Mouse (Mus musculus) urinary bladder, adult 2 months (tissue): Measurements from ENCODE around the gene Pbx1. TPM values are rescaled to one million over a fixed set of nuclear protein-coding genes. Genes with fewer than 3 reads are reported as not detected.

Experiments
- DNase-seq: peaks from one replicate; pipeline ENCODE4 v3.0.0; 2022; ENCODE audit warnings: low spot score
- polyA plus RNA-seq: library from polyadenylated mRNA; depleted of rRNA; stranded (reverse); fragments of >200 nt; gene quantifications from 2 replicates; pipeline ENCODE4 v1.2.3, GENCODE M21; 2012

The Pbx1 gene
- polyA plus RNA-seq, 1 experiment = 77.8 TPM

DNA sequence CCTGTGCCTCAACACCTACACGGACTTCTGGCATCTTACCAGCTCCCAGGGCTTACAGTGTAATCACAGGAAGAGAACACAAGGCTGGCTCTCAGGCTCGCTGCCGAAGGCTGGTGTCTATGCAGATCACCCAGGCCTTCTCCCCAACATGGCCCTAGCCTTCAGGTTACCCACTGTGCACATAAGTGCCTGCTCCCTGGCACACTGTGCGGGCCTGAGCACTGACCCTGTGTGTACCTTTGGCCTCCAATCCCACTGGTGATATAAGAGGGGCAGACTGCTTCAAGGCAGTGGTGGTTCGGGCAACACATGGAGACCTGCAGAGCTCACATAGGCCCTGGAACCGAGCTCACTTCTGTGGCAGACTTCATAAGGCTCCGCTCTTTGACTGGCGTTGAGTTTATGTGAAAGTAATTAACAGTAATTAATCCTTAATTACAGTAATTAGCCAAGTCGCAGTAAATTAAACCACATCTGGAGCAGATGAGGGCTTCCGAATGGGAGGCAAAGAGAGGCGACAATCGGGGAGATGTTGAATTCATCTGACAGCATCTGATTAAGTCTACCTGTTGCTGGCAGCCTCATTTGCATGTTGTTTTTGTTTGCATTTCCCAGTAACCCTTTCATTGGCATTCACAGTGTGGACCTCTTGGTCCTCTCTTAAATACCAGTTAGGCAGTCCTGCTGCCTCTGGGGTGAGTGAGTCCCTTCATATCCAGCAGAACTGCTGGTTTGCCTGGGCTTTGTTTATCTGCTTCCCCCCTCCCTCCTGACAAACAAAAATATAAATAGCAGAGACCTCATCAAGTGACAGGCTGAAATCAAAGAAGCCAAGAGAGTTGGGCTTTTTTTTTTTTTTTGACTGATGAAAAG, 163.1 kb downstream of the Pbx1 start:
- DNase-seq = no peak

GRCm38 (mm10) chr1:168268224-168268623, 163.8 kb downstream of the Pbx1 start:
- DNase-seq = no peak

DNA sequence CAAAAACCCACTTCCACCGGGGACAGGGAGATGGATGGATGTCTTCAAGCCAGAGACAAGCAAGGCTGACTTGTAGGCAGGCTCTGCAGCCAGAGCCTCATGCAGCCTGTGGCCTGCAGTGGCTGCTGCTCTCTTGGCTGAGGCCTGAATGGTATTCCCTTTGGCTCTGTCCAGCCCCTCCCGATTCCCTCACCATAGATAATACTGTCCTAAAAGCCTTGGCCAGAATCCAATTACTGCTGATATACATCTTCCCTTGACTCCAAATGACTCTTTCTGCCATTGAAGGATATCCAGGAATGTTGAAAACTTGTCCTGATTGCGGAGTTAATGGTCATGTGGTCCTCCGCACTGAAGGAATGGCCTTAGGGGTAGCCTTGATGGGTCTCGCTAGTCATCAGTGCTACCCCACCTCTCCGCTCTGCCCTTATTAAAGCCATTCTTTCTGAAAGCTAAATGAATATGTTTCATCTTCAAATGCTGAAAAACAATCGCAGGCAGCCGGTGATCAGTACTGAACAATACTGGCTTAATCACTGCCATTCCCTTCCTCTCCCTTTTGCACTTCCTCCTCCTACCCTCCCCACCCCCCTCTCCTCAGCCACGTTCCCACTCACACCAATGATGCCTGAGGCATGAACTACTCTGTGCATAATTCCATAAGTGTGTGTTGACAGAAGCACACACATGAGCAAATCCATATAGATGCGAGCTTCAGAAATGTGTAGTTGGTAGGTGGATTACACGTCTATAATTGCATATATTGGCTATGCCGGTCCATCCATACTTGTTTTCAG, 166.3 kb downstream of the Pbx1 start:
- DNase-seq = no peak

DNA sequence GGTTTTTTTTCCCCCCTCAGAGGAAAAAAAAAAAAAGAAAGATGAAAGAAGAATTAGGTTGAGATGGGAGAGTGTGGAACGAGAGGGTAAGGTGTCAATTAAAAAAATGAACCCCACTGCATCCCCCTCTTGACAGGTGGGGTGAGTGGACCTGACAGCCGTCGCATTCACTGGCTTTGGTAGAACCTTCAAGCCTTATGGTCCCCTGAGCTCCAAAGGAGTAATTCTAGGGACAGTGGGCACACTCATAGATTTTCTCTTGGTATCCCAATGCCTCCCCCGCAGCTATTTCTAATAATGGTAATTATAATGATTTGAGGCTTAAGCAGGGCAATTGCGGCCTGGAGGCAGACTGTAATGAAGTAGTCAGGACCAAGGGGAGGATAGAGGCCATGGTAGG, 167.0 kb downstream of the Pbx1 start:
- DNase-seq = no peak

- DNase-seq = no peak
Observed at GRCm38 (mm10) chr1:168260391-168260790, 171.7 kb downstream of the Pbx1 start.

GRCm38 (mm10) chr1:168258856-168259255, 173.2 kb downstream of the Pbx1 start:
- DNase-seq = no peak

DNA sequence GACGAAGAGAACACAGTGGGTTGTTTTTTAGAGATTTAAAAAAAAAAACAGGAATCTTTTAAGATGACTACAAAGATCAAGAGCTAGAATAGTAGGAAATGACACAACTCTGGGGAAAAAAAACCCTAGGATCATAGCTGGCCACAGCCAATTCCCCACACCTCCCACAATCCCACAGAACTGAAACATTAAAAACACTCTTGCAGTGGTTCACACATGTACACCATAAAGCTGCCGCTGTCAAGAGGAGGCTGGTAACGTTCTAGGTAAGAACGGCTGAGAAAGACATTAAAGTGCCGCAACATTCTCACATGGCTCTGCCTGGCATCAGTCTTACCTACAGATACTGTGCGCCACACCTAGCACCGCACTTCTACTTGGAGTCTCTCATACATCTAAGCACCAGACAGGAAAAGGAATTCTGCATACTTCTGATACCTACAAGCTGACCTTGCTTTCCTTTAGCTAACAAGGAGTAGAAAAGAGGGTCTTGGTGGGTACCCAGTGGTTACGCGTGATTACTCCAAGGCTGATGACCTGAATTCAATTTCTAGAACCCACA, 176.6 kb downstream of the Pbx1 start:
- DNase-seq = no peak

DNA sequence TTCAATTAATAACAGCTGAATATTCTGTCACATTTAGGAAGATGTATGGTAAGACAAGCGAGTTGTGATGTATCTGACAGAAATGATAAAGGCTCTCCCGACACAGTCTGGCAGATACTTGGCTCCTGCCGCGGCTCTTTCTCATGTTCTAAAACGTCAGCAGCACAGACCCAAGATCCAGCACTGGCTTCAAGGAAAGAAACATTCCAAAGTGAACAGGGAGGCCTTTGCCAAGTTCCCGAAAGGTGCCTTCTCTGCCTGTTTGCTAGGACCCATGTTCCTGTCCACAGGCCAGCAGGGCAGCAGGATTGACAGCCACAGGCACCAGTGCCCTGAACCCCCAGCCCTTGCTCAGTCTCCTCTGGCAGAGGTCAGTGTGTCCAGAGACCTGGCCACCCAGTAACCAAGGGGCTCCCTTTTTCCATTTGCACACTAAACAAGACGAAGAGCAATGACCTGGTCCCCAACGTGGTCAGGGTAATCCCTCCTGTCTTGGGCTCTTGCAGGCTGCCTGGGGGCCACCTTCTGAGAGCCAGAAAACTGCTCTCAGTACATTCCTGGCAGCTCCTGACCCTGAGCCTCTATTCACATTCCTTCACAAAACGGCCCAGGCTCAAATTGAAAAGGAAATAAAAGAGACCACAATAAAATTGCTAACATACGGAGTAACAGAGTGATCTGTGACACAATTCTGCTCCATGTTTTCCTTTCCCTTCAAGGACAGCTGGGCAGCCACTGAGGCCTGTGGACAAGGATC, 184.9 kb downstream of the Pbx1 start:
- no peak for DNase-seq

DNA sequence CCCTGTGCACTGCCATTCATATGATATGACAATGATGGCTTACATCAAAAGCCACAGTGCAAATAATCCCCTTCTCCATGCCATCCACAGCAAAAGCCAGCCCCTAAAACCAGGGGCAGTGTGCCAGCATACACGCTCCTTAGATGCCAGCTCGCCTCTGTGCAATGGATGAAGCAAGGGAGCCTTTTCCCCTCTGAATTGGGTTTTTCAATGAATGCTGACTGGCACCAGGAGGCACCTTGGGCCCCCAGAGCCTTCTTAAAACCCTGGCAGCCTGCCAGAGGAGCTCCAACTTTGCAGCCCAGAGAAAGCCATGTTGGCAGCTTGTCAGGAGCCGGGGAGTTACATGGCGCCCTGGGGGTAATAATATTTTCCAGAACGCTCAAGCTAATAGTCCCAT, 186.5 kb downstream of the Pbx1 start:
- no peak for DNase-seq

GRCm38 (mm10) chr1:168243759-168244158, 188.3 kb downstream of the Pbx1 start:
- no peak for DNase-seq

DNA sequence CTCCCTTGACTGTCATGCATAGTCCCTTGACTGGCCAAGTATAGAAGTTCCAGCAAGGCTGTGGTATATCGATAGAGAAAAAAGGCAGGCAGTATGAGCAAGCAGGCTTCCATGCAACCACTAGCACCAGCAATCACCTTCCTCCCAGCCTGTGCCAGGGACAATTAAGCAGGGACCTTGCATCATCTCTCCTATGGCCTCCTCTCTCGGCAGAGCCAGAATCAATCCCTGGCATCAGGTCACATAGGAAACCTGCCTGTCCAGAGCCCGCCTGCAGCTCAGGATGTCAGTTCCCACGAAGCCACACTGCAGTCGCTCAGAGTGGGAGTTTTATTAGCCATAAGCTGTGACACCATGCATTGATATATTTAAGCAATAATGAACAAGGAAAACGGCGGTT, 189.0 kb downstream of the Pbx1 start:
- DNase-seq = no peak

DNA sequence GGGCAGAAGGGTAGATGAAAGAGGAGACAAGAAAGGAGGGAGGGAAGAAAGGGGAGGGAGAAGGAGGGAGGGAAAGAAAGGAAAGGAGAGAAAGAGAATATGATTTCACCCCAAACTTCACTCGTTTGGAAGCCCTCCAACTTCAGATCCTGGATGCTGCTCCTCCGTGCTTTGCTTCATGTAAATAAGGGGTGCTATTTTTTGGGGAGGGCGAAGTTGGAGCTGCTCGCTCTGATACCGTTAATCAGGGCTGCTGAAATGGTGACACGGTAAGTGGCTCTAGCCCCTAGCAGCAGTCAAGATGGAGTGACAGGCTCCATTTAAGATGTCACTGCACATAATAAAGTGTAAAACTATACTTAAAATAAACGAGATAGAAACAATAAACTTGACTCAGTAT, 190.8 kb downstream of the Pbx1 start:
- DNase-seq = no peak

- DNase-seq = no peak
Observed at GRCm38 (mm10) chr1:168240846-168241245, 191.2 kb downstream of the Pbx1 start.

GRCm38 (mm10) chr1:168240386-168240785, 191.7 kb downstream of the Pbx1 start:
- no peak for DNase-seq

DNA sequence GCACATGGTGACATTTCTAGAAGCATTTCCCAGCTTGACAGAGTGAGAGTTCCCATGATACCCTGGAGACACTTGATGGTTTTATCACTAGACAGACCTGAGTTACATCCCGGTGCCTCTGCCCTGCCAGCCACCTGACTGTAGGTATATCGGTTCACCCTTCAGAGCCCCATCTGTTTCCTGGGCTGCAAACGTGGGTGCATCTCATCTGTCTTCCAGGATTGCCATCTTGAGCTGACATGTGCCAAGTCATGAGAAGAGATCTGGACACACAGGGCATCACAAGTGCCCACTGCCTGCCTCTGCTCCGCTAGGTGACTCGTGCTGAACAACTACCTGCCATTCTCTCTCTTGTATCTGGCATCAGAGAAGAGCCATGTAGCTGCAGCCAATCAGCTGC, 196.0 kb downstream of the Pbx1 start:
- no peak for DNase-seq

GRCm38 (mm10) chr1:168234355-168234754, 197.7 kb downstream of the Pbx1 start:
- DNase-seq = no peak

DNA sequence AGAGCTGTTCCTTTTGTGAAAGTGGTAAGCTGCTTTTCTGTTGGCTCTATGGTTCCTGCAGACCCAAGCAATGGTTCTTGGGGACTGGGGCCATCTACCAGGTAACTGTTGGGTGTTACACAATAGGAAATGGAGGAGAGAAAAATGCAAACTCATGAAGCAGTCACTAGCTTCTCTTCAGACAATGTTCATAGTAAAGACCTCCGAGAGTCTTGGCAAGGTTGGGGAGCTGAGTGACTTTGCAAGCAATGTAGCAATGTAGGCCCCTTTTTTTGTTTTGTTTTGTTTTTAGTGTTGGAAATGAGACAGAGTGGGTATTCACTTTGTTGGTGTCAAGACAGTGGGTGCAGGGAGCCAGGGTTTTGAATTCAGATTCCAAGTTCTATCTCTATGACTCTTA, 198.9 kb downstream of the Pbx1 start:
- DNase-seq = no peak

DNA sequence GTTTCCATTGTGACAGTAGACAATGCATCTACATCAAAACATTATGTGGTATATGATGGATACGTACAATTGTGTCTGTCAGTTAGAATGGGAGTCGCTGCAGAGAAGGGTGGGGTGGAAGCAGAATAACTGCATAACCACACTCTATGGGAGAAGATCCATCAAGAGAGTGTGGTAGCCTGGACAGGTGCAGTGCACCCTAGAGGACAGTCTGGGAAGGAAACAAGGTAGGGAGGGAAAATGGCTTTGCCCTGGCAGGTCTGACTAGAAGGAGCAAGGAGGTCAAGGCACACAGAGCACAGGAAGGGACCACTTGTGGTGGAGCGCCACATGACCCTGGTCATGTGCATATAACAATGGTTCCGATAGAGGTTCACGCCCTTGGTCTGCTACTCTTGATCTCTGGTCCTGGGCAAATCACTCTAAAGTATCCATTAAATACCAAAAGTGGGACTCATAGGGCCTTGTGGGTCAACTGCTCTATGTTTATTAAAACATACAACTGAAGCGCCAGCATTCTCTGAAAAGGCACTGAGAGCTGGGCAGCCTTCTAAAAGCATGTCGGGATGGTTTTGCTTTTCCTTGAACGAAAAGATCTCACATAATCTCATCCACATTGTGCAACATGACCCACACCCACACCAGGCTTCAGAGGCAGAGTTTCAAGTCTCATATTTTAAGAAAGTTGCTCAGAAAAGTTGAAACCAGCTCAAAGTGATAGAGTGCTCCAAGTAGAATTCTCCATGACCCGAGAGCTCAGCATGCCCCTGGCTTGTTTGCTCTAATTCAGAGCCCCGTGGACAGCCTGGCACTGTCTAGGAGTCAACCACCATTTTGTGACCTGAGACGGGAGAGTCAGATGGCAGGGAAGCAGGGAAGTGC, 200.3 kb downstream of the Pbx1 start:
- DNase-seq = no peak

- no peak for DNase-seq
Observed at GRCm38 (mm10) chr1:168230858-168231257, 201.2 kb downstream of the Pbx1 start.

GRCm38 (mm10) chr1:168230134-168230533, 201.9 kb downstream of the Pbx1 start:
- no peak for DNase-seq
